Mouse (Mus musculus): ENCODE data around the gene Rhoq. TPM values are rescaled to one million over a fixed set of nuclear protein-coding genes. Genes with fewer than 3 reads are reported as not detected.

Rhoq gene
- polyA plus RNA-seq, 1 experiment from 2014 or later: 5.2 TPM

- WGBS: 91% methylated on average over 5 of the region's 5 CpGs
- Histone ChIP-seq H3K27me3 (replicated peaks; ENCODE audit: control insufficient read depth, insufficient read depth, low read length) (no peaks in the 10 kb centered on the region), H3K27ac (ENCODE audit: low read length) (no peak overlapping the region), H3K9me3 (ENCODE audit: control insufficient read depth, low read length) (no peaks in the 10 kb centered on the region), H3K36me3 (ENCODE audit: control insufficient read depth, insufficient read depth) (no peaks in the 10 kb centered on the region), H3K4me2 (ENCODE audit: low read length) (no peak overlapping the region), H3K4me3 (replicated peaks; ENCODE audit: low read length) (no peak overlapping the region), H3K9ac (replicated peaks; ENCODE audit: low read depth, low read length) (no peak overlapping the region), H3K4me1 (replicated peaks; ENCODE audit: control insufficient read depth, insufficient read depth, low read length) (peaks cover 6% of the 10 kb centered on the region)
- no peak for ATAC-seq
Measured at GRCm38 (mm10) chr17:86957239-86957638, 5.6 kb upstream of the Rhoq start.

- Histone ChIP-seq H3K4me1 (replicated peaks; ENCODE audit: control insufficient read depth, insufficient read depth, low read length) (peaks cover 7% of the 10 kb centered on the region), H3K27ac (ENCODE audit: low read length) (no peak overlapping the region), H3K4me3 (replicated peaks; ENCODE audit: low read length) (no peak overlapping the region), H3K9me3 (ENCODE audit: control insufficient read depth, low read length) (no peaks in the 10 kb centered on the region), H3K36me3 (ENCODE audit: control insufficient read depth, insufficient read depth) (no peaks in the 10 kb centered on the region), H3K9ac (replicated peaks; ENCODE audit: low read depth, low read length) (no peak overlapping the region), H3K4me2 (ENCODE audit: low read length) (no peak overlapping the region), H3K27me3 (replicated peaks; ENCODE audit: control insufficient read depth, insufficient read depth, low read length) (no peaks in the 10 kb centered on the region)
- WGBS: 89% methylated on average over 14 of the region's 14 CpGs
- no peak for ATAC-seq
Measured at GRCm38 (mm10) chr17:86957968-86958367, 4.9 kb upstream of the Rhoq start.

GRCm38 (mm10) chr17:86961301-86961841, 1.5 kb upstream of the Rhoq start:
- no peaks in the 10 kb centered on the region for H3K9me3 ChIP-seq (ENCODE audit: control insufficient read depth, low read length)
- ATAC-seq: no peak
- no peak overlapping the region for H3K27ac ChIP-seq (ENCODE audit: low read length)
- H3K27me3 ChIP-seq (replicated peaks; ENCODE audit: control insufficient read depth, insufficient read depth, low read length): no peaks in the 10 kb centered on the region
- H3K4me2 ChIP-seq (ENCODE audit: low read length): no peak overlapping the region
- WGBS: 66% methylated on average over 8 of the region's 8 CpGs
- H3K36me3 ChIP-seq (ENCODE audit: control insufficient read depth, insufficient read depth): no peaks in the 10 kb centered on the region
- H3K4me1 ChIP-seq (replicated peaks; ENCODE audit: control insufficient read depth, insufficient read depth, low read length): peaks cover 23% of the 10 kb centered on the region
- no peak overlapping the region for H3K4me3 ChIP-seq (replicated peaks; ENCODE audit: low read length)
- H3K9ac ChIP-seq (replicated peaks; ENCODE audit: low read depth, low read length): no peak overlapping the region

GRCm38 (mm10) chr17:86962297-86962893, 487 bp upstream of the Rhoq start:
- H3K9ac ChIP-seq (replicated peaks; ENCODE audit: low read depth, low read length): peak overlapping the region; percentile 78
- H3K27me3 ChIP-seq (replicated peaks; ENCODE audit: control insufficient read depth, insufficient read depth, low read length): no peaks in the 10 kb centered on the region
- H3K4me1 ChIP-seq (replicated peaks; ENCODE audit: control insufficient read depth, insufficient read depth, low read length): peaks cover 23% of the 10 kb centered on the region
- H3K4me3 ChIP-seq (replicated peaks; ENCODE audit: low read length): peak overlapping the region; percentile 72
- under 1% methylated on average over 24 of the region's 24 CpGs for WGBS
- H3K4me2 ChIP-seq (ENCODE audit: low read length): peak overlapping the region; percentile 82
- H3K27ac ChIP-seq (ENCODE audit: low read length): peak overlapping the region; percentile 72
- H3K36me3 ChIP-seq (ENCODE audit: control insufficient read depth, insufficient read depth): no peaks in the 10 kb centered on the region
- peak; percentile 60 for ATAC-seq
- H3K9me3 ChIP-seq (ENCODE audit: control insufficient read depth, low read length): no peaks in the 10 kb centered on the region

- 0% methylated on average over 22 of the region's 26 CpGs for WGBS
- H3K4me1 ChIP-seq (replicated peaks; ENCODE audit: control insufficient read depth, insufficient read depth, low read length): peaks cover 23% of the 10 kb centered on the region
Measured at GRCm38 (mm10) chr17:86963586-86963902, 662 bp downstream of the Rhoq start.

GRCm38 (mm10) chr17:86964041-86964440, 1.2 kb downstream of the Rhoq start:
- Histone ChIP-seq H3K9me3 (ENCODE audit: control insufficient read depth, low read length) (no peaks in the 10 kb centered on the region), H3K4me3 (replicated peaks; ENCODE audit: low read length) (peak overlapping the region; percentile 72), H3K36me3 (ENCODE audit: control insufficient read depth, insufficient read depth) (no peaks in the 10 kb centered on the region), H3K4me1 (replicated peaks; ENCODE audit: control insufficient read depth, insufficient read depth, low read length) (peaks cover 23% of the 10 kb centered on the region), H3K9ac (replicated peaks; ENCODE audit: low read depth, low read length) (peak overlapping the region; percentile 78; the same call in 1 of the 2 replicates), H3K27ac (ENCODE audit: low read length) (no peak overlapping the region), H3K4me2 (ENCODE audit: low read length) (peak overlapping the region; percentile 82), H3K27me3 (replicated peaks; ENCODE audit: control insufficient read depth, insufficient read depth, low read length) (no peaks in the 10 kb centered on the region)
- no peak for ATAC-seq
- WGBS: under 1% methylated on average over 6 of the region's 6 CpGs

More at GRCm38 (mm10) chr17:86963586-86963902, 662 bp downstream of the Rhoq start:
- H3K4me2 ChIP-seq (ENCODE audit: low read length): peak overlapping the region; percentile 82
- ATAC-seq: peak; percentile 41
- H3K27ac ChIP-seq (ENCODE audit: low read length): peak overlapping the region; percentile 72
- H3K4me3 ChIP-seq (replicated peaks; ENCODE audit: low read length): peak overlapping the region; percentile 72
- H3K9ac ChIP-seq (replicated peaks; ENCODE audit: low read depth, low read length): peak overlapping the region; percentile 78
- no peaks in the 10 kb centered on the region for H3K36me3 ChIP-seq (ENCODE audit: control insufficient read depth, insufficient read depth)
- H3K9me3 ChIP-seq (ENCODE audit: control insufficient read depth, low read length): no peaks in the 10 kb centered on the region
- no peaks in the 10 kb centered on the region for H3K27me3 ChIP-seq (replicated peaks; ENCODE audit: control insufficient read depth, insufficient read depth, low read length)

- Histone ChIP-seq H3K4me3 (replicated peaks; ENCODE audit: low read length) (peak overlapping the region; percentile 72), H3K9ac (replicated peaks; ENCODE audit: low read depth, low read length) (0 out of 2 replicates have a peak overlapping the region, but pooled peaks have one; percentile 8), H3K4me1 (replicated peaks; ENCODE audit: control insufficient read depth, insufficient read depth, low read length) (peaks cover 23% of the 10 kb centered on the region), H3K4me2 (ENCODE audit: low read length) (peak overlapping the region; percentile 82), H3K27me3 (replicated peaks; ENCODE audit: control insufficient read depth, insufficient read depth, low read length) (no peaks in the 10 kb centered on the region), H3K36me3 (ENCODE audit: control insufficient read depth, insufficient read depth) (no peaks in the 10 kb centered on the region), H3K9me3 (ENCODE audit: control insufficient read depth, low read length) (no peaks in the 10 kb centered on the region), H3K27ac (ENCODE audit: low read length) (peak overlapping the region; percentile 46; the same call in 1 of the 2 replicates)
- ATAC-seq: peak; percentile 57
- WGBS: under 1% methylated on average over 10 of the region's 10 CpGs
Measured at GRCm38 (mm10) chr17:86964502-86964901, 1.6 kb downstream of the Rhoq start.

GRCm38 (mm10) chr17:86965121-86965520, 2.2 kb downstream of the Rhoq start:
- peaks cover 23% of the 10 kb centered on the region for H3K4me1 ChIP-seq (replicated peaks; ENCODE audit: control insufficient read depth, insufficient read depth, low read length)
- H3K4me3 ChIP-seq (replicated peaks; ENCODE audit: low read length): peak overlapping the region; percentile 72; the same call in 1 of the 2 replicates
- H3K4me2 ChIP-seq (ENCODE audit: low read length): peak overlapping the region; percentile 82
- H3K27me3 ChIP-seq (replicated peaks; ENCODE audit: control insufficient read depth, insufficient read depth, low read length): no peaks in the 10 kb centered on the region
- no peaks in the 10 kb centered on the region for H3K36me3 ChIP-seq (ENCODE audit: control insufficient read depth, insufficient read depth)
- no peak overlapping the region; the same call in 1 of the 2 replicates for H3K27ac ChIP-seq (ENCODE audit: low read length)
- ATAC-seq: no peak
- 87% methylated on average over 8 of the region's 8 CpGs for WGBS
- H3K9ac ChIP-seq (replicated peaks; ENCODE audit: low read depth, low read length): 0 out of 2 replicates have a peak overlapping the region, but pooled peaks have one; percentile 8
- no peaks in the 10 kb centered on the region for H3K9me3 ChIP-seq (ENCODE audit: control insufficient read depth, low read length)

- WGBS: 83% methylated on average over 10 of the region's 10 CpGs
- Histone ChIP-seq H3K27ac (ENCODE audit: low read length) (no peak overlapping the region), H3K4me2 (ENCODE audit: low read length) (no peak overlapping the region), H3K9ac (replicated peaks; ENCODE audit: low read depth, low read length) (no peak overlapping the region), H3K36me3 (ENCODE audit: control insufficient read depth, insufficient read depth) (no peaks in the 10 kb centered on the region), H3K27me3 (replicated peaks; ENCODE audit: control insufficient read depth, insufficient read depth, low read length) (no peaks in the 10 kb centered on the region), H3K9me3 (ENCODE audit: control insufficient read depth, low read length) (no peaks in the 10 kb centered on the region), H3K4me3 (replicated peaks; ENCODE audit: low read length) (no peak overlapping the region), H3K4me1 (replicated peaks; ENCODE audit: control insufficient read depth, insufficient read depth, low read length) (peaks cover 27% of the 10 kb centered on the region)
- ATAC-seq: no peak
Measured at GRCm38 (mm10) chr17:86966040-86966439, 3.2 kb downstream of the Rhoq start.

All from forebrain, embryonic 16.5 days (tissue).